Mouse (Mus musculus) cerebral cortex, adult 2 months (tissue): Measurements from ENCODE around the gene Hopx.

Experiments
- WGBS: fragments of 180-500 bp; shearing (Covaris S2); methylation state at CpG from one replicate; pipeline ENCODE4 v1.1.7; 2018; 5-methylcytosine and 5-hydroxymethylcytosine counted together

Hopx gene

DNA sequence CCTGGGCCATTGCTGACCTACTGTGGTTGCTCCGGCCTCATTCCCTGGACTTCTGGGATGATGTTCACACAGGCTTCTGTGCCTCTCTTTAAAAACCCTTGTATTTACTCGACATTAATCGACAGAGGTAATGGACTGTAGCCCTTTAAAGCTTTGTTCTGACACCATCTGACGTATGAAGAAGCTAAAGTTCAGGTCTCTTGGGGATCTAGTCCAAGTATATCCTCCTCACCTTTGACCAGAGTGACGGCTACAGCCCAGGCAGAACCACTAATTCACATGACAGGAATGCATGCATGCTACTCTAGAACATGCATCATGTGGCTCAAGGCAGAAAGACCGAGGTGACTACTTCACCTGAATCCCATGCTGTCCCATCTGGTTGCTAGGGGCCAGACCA lies 14.2 kb downstream of the Hopx start:
- 91% methylated on average over 6 of the region's 6 CpGs for WGBS

DNA sequence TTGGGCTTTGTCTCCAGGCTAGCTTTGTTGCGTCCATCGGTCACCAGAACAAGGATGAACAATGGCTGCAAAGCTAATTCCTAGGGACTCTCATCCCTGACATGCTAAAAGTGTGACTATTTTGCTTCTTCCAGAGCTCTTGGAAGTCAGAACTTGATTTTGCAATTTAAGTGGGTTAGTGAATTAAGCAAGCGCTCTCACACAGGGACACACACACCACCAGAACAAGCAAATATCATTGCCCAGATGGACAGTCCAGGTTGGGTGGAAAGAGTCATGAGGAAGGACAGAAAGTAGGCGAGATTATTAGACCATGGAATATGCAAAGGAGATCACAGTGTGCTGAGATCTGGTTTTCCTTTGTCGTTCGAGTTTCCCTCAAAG lies 14.9 kb downstream of the Hopx start:
- 89% methylated on average over 6 of the region's 6 CpGs for WGBS

DNA sequence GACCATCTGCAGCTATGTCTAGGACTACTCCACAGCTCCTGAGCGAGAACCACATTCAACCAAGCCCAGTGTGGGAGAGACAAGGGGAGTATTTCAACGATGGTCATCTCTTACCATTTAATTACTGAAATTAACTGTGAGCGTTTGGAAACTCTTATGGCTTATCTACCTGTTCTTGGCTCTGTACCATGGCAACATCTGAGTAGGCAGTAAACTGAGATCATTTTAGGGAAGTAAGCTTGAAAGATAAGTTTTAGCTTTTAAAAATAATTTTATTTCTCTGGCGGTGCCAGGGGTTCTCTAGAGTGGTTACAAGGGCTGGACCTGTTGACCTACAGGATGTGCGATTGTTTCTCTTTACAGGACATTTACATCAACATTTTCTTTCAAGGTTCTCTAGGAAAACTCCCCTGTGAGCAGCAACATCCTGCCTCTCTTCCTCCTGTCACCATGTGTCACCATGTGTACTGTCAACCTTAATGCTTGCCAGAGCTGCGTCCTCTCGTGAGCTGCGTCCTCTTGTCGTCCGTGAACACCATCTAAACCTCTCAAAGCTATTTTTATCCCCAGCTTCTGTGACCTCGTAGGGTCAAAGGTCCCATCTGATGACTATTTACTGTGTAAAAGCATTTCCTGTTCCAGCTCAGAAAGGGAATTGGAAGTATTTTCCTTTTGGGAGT lies 15.5 kb downstream of the Hopx start:
- 79% methylated on average over 11 of the region's 11 CpGs for WGBS

DNA sequence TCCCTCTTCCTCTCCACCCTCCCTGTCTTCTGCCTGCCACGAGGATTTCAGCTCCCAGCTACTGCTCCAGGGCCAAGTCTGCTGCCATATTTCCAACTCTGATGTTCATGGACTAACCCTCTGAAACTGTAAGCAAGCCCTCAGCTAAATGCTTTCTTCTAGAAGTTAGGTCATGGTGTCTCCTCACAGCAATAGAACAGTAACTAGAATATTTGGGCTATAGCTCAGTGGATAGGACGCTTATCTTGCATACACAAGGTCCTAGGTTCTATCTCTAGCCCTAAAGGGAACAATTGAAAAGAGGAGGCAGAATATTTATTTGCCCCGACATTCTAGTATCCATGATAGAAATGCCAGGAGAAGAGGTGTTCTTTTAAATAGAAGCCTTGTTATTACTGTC lies 16.0 kb downstream of the Hopx start:
- 93% methylated on average over 3 of the region's 3 CpGs for WGBS

DNA sequence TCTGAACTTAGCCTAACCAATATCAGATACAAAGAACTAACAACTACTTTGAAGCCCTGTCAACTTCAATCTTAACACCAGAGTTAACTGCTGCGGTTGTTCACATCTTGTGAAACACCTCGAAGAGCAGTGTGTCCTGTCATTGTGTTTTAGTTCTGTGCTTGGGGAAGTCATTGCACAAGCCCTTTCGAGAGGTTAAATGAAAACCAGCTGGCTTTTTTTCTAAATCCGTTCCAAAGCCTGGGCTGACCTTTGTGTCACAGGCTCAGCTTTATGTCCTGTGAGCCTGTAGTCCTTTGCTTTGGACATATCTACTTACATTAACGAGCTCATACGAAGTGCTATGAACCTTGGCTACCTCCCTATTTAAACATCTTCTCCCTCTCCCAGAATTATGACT lies 17.2 kb downstream of the Hopx start:
- WGBS, result 76% methylated on average over 6 of the region's 6 CpGs

DNA sequence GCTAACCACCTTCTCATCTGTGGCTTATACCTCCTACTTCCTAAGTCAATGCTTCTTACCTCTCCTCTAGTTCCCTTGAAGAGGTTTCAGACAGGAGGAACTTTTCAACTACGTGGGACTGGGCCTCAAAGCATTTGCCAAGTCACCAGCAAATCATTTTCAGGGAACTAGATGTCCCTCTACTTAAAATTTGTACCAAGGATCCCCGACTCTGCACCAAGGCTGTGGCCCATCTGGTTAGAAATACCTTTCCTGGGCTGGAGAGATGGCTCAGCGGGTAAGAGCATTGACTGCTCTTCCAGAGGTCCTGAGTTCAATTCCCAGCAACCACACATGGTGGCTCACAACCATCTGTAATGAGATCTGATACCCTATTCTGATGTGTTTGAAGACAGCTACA lies 18.7 kb downstream of the Hopx start:
- WGBS, result 95% methylated on average over 3 of the region's 3 CpGs

DNA sequence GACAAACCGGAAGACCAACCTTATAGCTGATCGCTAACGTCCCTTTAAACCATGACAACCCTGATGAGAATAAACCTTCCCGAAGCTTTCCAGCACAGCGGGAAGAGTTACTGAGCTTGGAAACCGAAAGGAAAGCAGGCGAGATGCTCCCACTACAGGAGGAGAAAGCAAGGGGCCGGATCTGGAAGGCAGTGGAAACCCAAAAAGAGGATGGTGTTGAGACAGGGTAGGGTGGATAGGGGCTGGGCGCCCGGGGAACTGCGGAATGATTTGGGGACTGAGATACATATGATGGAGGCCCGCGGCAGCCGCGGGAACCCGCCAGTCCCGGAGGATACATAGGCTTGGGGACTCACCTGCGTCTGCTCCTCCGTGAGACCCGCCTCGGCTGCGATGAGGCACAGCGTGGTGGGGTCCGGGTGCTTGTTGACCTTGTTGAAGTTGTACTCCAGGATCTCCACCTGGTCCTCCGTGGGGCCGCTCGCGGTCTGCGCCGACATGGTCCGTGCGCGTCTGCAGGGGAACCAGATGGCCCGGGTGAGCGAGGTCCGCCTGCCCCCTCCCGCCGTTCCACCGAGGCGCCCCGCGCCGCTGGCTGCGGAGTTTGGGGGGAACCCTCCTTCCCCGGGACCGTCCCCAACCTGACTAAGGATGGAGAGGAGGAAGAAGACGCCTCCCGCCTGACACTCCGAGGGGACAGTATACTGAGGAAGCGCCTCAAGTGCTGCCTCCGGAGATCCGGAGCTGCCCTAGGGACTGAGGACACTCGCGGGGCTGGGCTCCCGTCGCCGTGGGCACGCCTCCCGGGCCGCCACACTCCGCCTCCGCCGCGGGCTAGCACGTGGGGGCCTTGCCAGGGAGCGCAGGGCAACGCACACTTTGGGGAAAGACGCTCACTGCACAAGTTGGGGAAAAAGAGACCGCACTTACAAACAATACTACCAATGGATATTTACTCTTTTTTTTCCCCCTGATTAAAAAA lies 20.1 kb downstream of the Hopx start:
- whole genome bisulfite sequencing, result under 1% methylated on average over 69 of the region's 69 CpGs

DNA sequence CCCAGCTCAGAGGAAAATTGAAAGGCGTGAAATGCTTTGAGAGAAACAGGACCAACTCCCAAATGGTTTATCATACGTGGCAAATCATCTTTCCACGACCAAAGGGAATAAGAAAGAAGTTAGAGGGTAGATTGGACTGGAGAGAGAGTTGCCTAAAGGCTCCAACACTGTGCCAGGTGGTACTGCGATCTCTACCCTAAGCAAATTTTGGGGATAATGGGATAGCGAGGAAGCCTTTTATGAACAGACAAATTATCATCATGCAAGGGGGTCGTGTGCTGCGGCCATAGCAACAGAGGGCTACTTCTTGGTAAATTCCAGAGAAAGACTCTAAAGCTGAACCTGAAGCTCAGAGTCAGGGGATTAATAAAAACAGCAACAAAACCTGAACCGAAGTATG lies 21.0 kb downstream of the Hopx start:
- WGBS, result 32% methylated on average over 8 of the region's 8 CpGs

DNA sequence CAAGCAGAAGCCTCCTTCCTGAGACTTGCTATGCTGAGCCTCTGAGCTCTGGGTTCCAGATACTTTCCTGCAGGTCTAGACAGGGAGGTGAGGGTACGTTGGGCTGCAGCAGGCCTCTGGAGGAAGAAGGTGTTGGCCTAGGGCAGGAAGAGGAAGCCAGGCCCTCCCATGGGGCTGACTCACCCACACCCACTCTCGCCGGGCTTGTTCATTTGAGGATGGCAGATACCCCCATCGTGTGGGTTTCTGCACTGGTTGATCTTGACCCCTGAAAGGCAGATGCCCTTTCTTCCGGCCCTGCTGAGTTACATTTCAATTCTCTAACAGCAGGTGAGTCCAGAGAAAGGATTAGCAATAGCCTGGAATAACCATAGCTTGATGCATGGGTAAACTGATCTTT lies 22.4 kb downstream of the Hopx start:
- WGBS, result 76% methylated on average over 5 of the region's 5 CpGs

DNA sequence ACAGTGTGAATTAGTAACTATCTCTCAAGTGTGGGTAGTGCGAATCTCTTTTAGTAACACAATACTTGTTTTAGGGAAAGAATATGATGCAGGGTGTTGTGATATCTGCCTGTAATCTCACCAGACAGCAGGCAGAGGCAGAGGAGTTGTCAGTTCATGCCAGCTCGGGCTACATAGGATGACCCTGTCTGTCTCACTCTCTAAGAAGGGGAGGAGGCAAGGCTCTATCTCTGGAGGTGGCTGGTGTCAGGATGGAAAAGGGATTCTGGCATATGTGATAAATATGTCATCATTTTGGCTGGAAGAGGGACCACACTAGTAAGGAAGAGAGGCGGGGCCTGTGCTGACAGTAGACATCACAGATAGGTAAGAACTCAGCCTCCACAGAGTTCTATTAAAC lies 23.0 kb downstream of the Hopx start:
- WGBS, result 77% methylated on average over 3 of the region's 3 CpGs

DNA sequence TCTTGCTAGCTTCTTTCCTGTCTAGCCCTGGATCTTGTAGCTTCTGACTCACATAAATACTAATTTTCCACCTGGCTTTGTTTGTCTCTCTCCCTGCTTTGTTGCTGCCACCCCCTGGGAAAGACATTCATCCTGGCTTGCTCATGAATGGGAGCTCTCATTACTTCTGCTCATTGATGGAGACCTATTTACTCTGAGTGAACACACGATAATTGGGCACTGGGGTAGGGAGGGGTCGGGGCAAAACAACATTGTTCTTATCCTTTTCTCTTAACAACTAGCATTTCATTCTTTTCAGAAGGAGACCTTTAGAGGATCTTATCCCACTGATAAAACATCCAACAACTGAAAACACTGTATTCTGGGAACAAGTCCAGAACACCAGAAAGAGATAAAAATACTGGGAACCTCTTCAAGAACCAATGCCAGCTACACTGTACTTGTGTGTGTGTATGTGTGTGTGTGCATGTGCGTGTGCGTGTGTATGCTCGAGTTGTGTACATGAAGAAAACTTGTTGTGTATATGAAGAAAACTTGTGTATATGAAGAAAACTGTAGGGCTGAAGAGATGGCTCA lies 24.3 kb downstream of the Hopx start:
- WGBS, result 25% methylated on average over 5 of the region's 5 CpGs

DNA sequence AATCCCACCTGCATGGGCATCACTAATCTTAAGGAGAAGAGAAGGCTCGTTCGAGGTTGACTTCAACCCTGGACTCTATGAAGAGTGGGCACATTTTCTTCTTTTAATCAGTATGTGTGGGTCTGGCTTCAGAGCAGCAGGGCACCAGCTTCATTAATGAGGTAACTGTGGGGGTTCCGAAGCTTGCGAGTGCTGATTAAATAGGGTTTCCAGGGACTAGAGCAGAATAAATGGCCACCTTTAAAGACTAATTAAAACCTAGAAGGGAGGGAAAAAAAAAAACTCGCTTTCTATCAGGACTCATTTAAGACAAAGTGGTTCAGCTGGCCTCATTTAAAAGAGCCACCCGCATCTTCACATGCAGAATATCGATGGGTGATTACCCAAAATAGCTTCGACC lies 25.0 kb downstream of the Hopx start:
- WGBS, result 47% methylated on average over 8 of the region's 8 CpGs

DNA sequence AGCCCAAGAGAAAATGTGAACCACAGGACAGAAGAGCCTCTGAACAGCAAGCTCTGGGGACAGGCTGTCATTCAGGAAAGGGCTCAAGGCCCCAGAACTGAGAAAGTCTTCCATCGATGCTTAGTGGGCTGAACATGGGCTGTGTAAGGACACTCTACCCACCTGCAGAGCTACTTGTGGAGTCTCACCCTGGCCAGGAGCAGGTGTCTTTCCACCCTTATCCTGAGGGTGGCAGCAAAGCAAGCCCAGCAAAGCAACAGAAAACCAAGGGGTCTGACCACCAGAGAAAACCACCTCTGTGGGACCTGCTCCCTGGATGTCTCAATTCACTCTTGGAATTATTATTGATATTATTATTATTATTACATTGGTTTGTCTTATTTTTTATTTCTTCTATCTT lies 25.6 kb downstream of the Hopx start:
- WGBS, result 30% methylated on average over 1 of the region's 1 CpGs

DNA sequence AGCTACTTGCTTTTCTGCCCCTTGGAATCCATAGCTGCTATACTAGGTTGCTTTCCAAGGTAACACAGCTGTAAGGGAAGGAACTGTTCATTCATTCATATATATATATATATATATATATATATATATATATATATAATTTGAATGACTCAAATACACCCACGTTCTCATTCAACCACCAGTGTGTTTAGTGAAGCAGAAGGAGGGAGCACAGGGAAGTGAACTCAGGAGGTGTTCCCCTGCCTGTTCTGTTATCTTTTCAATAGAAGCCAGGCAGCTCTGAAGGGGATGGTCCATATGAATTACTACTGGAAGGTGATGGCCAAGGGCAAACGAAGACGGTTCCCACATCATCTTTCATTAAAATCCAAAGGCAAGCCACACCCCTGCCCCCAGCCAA lies 27.8 kb downstream of the Hopx start:
- 72% methylated on average over 3 of the region's 3 CpGs for WGBS

DNA sequence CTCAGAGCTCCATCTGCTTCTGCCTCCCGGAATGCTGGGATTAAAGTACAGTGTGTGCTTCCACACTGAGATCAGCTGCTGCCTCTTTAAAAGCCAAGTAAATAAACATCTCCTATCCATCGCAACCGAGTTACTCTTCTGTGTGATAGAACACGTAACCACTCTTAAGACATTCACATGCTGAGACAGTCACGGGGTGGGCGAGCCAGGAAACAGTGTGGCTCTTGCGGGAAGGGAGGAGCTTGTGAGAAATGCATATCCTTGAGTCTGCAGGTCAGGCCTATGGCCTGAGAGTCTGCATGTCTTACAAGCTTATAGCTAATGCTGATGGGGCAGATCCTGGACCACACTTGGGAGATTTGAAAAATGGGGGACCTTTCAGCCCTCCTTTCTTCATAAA lies 28.4 kb downstream of the Hopx start:
- 61% methylated on average over 7 of the region's 7 CpGs for WGBS

DNA sequence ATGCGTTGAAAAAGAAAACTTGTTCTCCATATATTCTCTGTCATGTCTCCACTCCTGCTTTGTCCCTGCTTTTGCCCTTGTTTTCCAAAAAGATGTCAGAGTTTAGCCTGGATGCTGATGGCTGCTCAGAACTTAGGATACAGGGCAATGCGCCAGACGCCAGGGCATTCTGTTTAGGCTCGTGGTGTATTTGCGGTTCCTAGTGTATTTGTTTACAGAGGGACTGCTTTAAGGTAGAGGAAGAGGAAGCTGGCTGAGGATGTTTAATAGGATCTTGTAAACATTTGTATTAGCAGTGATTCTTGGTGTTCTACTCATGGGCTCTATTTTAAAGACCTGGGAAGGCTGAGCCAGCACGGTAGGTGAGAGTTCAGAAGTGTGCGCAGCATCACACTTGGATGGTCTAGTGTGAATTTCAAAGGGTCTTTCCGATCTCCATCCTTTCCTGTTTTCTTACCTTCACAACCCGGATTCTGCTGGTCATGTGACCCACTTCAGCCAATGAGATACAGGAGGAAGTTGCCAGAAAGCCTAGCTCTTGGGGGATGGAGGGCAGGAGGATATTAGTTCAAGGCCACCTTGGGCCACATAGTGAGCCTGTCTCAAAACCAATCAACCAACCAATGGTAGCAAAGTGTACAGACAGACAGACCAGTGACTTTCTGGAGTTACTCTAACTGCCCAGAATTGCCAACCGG lies 29.0 kb downstream of the Hopx start:
- WGBS, result 73% methylated on average over 10 of the region's 10 CpGs

DNA sequence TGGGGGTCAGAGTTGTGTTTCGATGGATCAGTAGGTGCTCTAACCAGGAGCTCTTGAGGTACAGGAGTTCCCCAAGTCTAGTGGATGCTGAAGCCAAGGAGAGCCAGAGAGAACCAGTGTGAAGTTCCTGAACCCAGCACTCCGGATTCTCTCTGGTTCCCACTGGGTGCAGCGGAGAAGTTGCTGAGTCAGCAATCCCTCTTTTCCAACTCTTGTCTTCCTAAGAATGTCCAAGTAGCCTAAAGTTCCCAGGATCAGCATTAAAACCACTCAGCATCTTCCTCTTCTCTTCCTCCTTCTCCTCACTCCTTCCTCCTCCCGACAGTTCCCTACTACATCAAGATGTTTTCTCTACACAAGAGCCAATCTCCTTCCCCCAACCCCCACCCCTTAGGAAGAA lies 30.5 kb downstream of the Hopx start:
- whole genome bisulfite sequencing, result 93% methylated on average over 4 of the region's 4 CpGs

DNA sequence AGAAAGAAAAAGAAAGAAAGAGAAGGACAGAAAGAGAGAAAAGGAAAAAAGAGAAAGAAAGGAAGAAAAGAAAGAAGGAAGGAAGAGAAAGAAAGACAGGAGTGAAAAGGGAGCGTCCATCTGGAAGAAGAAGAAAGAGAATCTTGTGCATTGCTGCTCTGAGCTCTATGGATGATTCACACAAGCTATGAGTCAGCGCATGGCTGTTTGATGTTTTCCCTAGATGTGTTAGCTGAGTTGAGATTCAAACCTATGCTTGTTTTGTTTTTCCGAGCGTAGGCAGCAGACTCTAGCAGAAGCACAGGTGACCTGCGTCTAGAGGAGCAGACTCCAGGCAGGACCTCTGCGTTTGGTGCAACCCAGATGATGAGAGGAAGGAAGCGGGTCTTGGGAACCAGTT lies 32.2 kb downstream of the Hopx start:
- 47% methylated on average over 7 of the region's 7 CpGs for whole genome bisulfite sequencing

DNA sequence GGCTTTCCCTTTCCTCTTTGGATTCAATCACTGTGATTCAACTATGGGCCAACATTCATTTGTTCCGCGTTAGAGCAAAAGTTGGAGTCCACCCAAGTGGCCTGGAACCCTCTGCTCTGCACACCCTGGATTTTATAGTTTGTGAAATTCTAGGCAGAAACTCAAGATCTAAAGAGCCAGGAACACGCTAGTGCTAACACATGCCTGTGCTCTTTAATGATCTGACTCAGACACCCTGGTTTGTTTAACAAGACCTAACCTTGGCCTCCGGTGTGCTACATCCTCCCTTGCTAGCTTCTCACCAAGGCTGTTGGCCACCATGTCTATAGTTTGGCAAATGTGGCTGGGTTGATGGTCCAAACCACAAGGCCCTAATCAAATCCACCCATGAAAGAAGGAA lies 34.2 kb downstream of the Hopx start:
- 76% methylated on average over 4 of the region's 4 CpGs for WGBS

DNA sequence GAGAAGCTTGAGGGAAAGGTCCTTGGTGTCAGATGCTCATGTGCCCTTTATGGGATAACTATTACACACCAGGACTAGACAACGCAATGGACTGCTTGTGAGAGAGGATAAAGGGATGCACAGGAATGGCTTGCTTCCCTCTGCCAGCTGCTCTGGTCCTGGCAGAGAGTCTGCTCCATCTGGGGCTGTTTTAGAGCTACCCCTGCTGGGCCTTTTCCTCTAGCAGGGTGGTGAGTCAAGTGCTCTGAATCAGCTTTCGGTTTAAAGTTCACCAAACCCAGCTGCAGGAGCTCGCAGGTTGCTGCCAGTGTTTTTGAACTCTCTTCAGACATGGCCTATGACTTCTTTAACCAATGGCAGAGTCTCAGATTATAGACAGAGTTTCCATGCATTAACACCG lies 39.0 kb downstream of the Hopx start:
- WGBS, result 65% methylated on average over 4 of the region's 4 CpGs

DNA sequence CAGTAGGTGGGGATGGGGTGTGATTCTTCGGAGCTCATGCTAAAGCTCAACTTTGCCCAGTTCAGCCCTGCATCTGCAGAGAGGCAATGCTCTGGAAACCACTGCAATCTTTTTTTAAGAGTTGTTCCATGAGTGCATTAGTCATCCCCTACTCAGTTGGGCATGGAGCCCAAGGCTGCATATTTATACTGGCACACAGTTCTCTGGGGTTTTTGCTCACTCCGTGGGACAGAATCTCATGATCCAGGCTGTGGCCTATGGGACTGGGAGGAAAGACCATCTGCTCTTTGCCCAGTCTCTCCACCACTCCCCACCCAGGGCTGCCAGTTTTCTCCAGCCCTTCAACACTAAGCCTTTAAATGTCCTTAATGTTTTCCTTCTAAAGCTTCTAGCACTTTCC lies 40.0 kb downstream of the Hopx start:
- WGBS, result 27% methylated on average over 2 of the region's 2 CpGs

DNA sequence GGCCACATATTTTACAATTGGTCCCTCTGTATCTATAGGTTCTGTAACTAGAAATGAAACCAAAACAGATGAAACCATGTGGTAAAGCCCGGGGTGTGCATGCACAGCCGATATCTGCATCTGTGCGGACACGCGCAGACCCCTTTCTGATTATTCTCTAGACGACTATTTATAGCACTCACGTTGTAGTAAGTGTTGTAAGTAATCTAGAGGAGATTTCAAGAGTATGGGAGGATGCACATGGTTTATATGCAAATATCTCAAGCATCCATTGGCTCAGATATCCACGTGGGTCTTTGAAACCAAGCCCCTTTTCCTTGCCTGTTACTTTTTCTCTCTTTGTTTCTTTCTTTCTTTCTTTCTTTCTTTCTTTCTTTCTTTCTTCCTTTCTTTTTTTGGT lies 41.1 kb downstream of the Hopx start:
- WGBS, result 86% methylated on average over 8 of the region's 8 CpGs
